Mouse (Mus musculus): ENCODE measurements at regions not wholly inside any gene's neighbourhood (a gene's known extent, or its start where the extent isn't known, plus 50 kb on each side); places are given as distances from the start of the nearest gene placed in this dataset.

DNA sequence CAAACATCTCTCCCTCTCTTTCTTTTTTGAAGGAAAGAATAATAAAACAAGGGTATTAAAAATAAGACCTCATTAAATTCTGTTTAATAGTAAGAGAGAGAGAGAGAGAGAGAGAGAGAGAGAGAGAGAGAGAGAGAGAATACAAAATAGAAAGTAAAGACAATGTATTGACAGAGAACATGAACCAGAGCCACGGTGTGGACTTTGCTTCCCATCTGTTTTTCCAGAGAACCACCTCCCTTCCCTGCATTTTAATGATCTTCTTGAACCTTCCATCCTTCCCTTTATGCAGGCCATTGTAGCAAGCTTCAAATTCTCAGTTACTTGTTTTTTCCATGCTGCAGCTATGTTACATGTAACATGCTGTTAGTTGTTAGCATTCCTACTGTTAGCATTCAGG is 284.3 kb upstream of the Marcks start:
- Histone ChIP-seq H3K27ac (no peak overlapping the region), H3K9ac (ENCODE audit: low read depth, low read length) (no peak overlapping the region), H3K27me3 (ENCODE audit: control insufficient read depth, insufficient read depth, low read length) (no peaks in the 10 kb centered on the region), H3K36me3 (ENCODE audit: control insufficient read depth, insufficient read depth, low read length) (no peaks in the 10 kb centered on the region), H3K79me2 (replicated peaks; ENCODE audit: control insufficient read depth, insufficient read depth, low read length) (no peaks in the 10 kb centered on the region), H3K4me3 (no peak overlapping the region), H3K4me1 (ENCODE audit: control insufficient read depth, insufficient read depth, low read length) (no peaks in the 10 kb centered on the region)
- TF ChIP-seq POLR2A (IDR thresholded peaks at IDR 0.05; ENCODE audit: insufficient read depth, low read depth, low read length), result no peak
- no peak for TF ChIP-seq CTCF (IDR thresholded peaks at IDR 0.05)
- no peak for TF ChIP-seq EP300 (IDR thresholded peaks at IDR 0.05; ENCODE audit: insufficient read depth, low read depth, low read length)
- intact Hi-C loops (cut with DNase I), result no loop called here
- no peak for DNase-seq
- 44% methylated on average over 1 of the region's 1 CpGs for WGBS

DNA sequence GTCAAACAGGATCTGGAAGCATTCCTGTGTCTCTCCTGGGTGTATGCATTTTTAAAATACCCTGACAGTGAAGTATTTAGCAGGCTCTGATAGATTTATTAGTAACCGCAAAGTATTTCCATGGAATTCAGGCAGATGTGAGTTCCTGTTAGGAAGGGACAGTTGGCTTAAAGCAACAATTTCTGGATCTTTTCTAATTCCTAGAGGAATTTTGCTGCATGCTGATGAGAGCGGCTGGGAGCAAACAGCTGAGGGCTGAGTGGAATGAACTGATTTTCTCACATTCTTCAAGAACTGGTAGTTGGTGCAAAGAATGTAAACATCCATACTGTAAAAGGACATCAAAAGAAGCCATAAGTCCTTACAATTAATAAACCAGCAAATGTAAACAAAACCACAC is 283.9 kb upstream of the Marcks start:
- intact Hi-C loops (cut with DNase I), result no loop called here

DNA sequence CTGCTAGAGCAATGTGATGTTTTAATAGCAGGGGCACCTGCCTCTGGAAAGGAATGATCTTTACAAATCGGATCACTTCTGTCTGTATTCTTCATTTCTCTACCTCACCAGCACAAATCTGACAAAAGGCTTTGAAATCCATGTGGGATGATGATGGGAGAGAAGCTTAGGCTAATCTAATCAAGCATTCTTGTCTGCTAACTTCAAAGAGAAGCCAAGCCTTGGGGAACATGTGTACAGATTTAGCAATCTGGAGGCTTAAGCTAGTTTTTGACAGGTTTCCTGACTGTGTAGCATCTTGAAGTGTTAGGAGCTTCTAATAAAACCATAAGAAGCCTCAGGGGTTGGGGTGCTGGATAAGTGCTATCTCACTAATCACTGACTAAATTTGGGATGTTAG is 277.6 kb upstream of the Marcks start:
- no peak overlapping the region for H3K4me3 ChIP-seq
- H3K4me1 ChIP-seq (ENCODE audit: control insufficient read depth, insufficient read depth, low read length), result no peaks in the 10 kb centered on the region
- no peaks in the 10 kb centered on the region for H3K27me3 ChIP-seq (ENCODE audit: control insufficient read depth, insufficient read depth, low read length)
- no peak for DNase-seq
- H3K9ac ChIP-seq (ENCODE audit: low read depth, low read length), result no peak overlapping the region
- 78% methylated on average over 1 of the region's 1 CpGs for WGBS
- H3K79me2 ChIP-seq (replicated peaks; ENCODE audit: control insufficient read depth, insufficient read depth, low read length), result no peaks in the 10 kb centered on the region
- H3K36me3 ChIP-seq (ENCODE audit: control insufficient read depth, insufficient read depth, low read length), result no peaks in the 10 kb centered on the region
- intact Hi-C loops (cut with DNase I), result no loop called here
- no peak for TF ChIP-seq CTCF (IDR thresholded peaks at IDR 0.05)
- TF ChIP-seq POLR2A (IDR thresholded peaks at IDR 0.05; ENCODE audit: insufficient read depth, low read depth, low read length), result no peak
- TF ChIP-seq EP300 (IDR thresholded peaks at IDR 0.05; ENCODE audit: insufficient read depth, low read depth, low read length), result no peak
- H3K27ac ChIP-seq, result no peak overlapping the region

More for the DNA sequence above, 283.9 kb upstream of the Marcks start:
- Histone ChIP-seq H3K4me3 (no peak overlapping the region), H3K27me3 (ENCODE audit: control insufficient read depth, insufficient read depth, low read length) (no peaks in the 10 kb centered on the region), H3K4me1 (ENCODE audit: control insufficient read depth, insufficient read depth, low read length) (no peaks in the 10 kb centered on the region), H3K27ac (no peak overlapping the region), H3K79me2 (replicated peaks; ENCODE audit: control insufficient read depth, insufficient read depth, low read length) (no peaks in the 10 kb centered on the region), H3K9ac (ENCODE audit: low read depth, low read length) (no peak overlapping the region), H3K36me3 (ENCODE audit: control insufficient read depth, insufficient read depth, low read length) (no peaks in the 10 kb centered on the region)
- 52% methylated on average over 2 of the region's 2 CpGs for WGBS
- no peak for DNase-seq
- no peak for TF ChIP-seq EP300 (IDR thresholded peaks at IDR 0.05; ENCODE audit: insufficient read depth, low read depth, low read length)
- TF ChIP-seq CTCF (IDR thresholded peaks at IDR 0.05), result no peak
- TF ChIP-seq POLR2A (IDR thresholded peaks at IDR 0.05; ENCODE audit: insufficient read depth, low read depth, low read length), result no peak

DNA sequence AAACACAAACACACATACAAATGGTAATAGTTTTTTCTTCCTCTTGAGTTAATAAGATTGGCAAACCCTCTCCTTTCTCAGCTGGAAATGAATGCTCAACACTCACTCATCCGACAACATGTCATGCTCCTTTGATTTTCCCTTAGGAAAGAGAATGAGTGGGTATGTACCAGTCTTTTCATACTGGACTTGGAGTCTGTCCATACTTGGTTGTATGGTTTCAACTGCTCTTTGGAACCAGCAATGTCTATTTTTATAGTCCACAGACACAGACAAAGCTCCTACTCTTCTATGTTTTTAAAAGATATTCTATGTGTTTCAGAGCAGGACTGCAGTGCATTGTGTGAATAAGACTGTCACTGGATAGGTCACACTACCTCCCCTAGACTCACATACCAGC is 273.7 kb upstream of the Marcks start:
- WGBS, result 92% methylated on average over 1 of the region's 1 CpGs

DNA sequence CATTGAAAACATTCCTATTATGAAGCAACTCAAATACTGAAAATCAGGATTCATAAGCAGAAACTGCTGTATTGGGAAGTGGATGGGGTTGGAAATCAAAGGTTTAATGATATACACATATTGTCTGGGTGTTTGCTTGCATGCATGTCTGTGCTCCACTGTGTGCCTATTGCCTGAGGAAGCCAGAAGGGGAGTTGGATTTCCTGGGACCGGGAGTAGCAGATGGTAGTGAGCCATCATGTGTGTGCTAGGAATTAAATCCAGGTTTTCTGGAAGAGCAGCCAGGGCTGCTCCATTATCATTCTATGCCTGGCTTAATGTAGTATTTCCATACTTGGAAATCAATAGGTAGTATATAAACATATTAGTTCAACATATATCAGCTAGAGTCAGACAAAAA is 271.0 kb upstream of the Marcks start:
- H3K36me3 ChIP-seq (ENCODE audit: control insufficient read depth, insufficient read depth, low read length), result no peaks in the 10 kb centered on the region
- H3K9ac ChIP-seq (ENCODE audit: low read depth, low read length), result no peak overlapping the region
- intact Hi-C loops (cut with DNase I), result no loop called here
- no peaks in the 10 kb centered on the region for H3K27me3 ChIP-seq (ENCODE audit: control insufficient read depth, insufficient read depth, low read length)
- no peak overlapping the region for H3K27ac ChIP-seq
- 44% methylated on average over 1 of the region's 1 CpGs for WGBS
- no peaks in the 10 kb centered on the region for H3K4me1 ChIP-seq (ENCODE audit: control insufficient read depth, insufficient read depth, low read length)
- no peak for DNase-seq
- H3K4me3 ChIP-seq, result no peak overlapping the region
- no peaks in the 10 kb centered on the region for H3K79me2 ChIP-seq (replicated peaks; ENCODE audit: control insufficient read depth, insufficient read depth, low read length)
- TF ChIP-seq POLR2A (IDR thresholded peaks at IDR 0.05; ENCODE audit: insufficient read depth, low read depth, low read length), result no peak
- no peak for TF ChIP-seq EP300 (IDR thresholded peaks at IDR 0.05; ENCODE audit: insufficient read depth, low read depth, low read length)
- TF ChIP-seq CTCF (IDR thresholded peaks at IDR 0.05), result no peak

More for the DNA sequence above, 273.7 kb upstream of the Marcks start:
- no peak overlapping the region for H3K9ac ChIP-seq (ENCODE audit: low read depth, low read length)
- no peaks in the 10 kb centered on the region for H3K79me2 ChIP-seq (replicated peaks; ENCODE audit: control insufficient read depth, insufficient read depth, low read length)
- H3K36me3 ChIP-seq (ENCODE audit: control insufficient read depth, insufficient read depth, low read length), result no peaks in the 10 kb centered on the region
- no peak overlapping the region for H3K4me3 ChIP-seq
- intact Hi-C loops (cut with DNase I), result no loop called here
- no peak overlapping the region for H3K27ac ChIP-seq
- no peak for TF ChIP-seq POLR2A (IDR thresholded peaks at IDR 0.05; ENCODE audit: insufficient read depth, low read depth, low read length)
- TF ChIP-seq EP300 (IDR thresholded peaks at IDR 0.05; ENCODE audit: insufficient read depth, low read depth, low read length), result no peak
- TF ChIP-seq CTCF (IDR thresholded peaks at IDR 0.05), result no peak
- H3K27me3 ChIP-seq (ENCODE audit: control insufficient read depth, insufficient read depth, low read length), result no peaks in the 10 kb centered on the region
- DNase-seq, result no peak
- H3K4me1 ChIP-seq (ENCODE audit: control insufficient read depth, insufficient read depth, low read length), result no peaks in the 10 kb centered on the region

DNA sequence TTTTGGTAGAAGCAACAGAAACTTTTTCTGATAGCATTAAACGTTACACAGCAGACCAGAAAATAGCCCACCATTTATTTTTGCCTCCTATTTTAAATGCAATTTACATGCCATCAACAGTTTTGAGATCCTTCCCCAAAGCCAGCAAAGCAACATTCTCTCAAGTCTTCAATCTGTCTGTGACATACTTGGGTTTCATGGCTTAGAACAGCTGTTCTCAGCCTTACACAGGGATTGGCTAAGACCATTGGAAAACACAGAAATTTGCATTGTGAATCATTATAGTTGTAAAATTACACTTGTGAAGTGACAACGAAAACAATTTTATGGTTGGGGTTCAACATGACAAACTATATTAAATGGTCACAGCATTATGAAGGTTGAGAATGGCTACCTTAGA is 268.8 kb upstream of the Marcks start:
- WGBS, result 95% methylated on average over 2 of the region's 2 CpGs
- Histone ChIP-seq H3K27me3 (ENCODE audit: control insufficient read depth, insufficient read depth, low read length) (no peaks in the 10 kb centered on the region), H3K79me2 (replicated peaks; ENCODE audit: control insufficient read depth, insufficient read depth, low read length) (no peaks in the 10 kb centered on the region), H3K36me3 (ENCODE audit: control insufficient read depth, insufficient read depth, low read length) (no peaks in the 10 kb centered on the region), H3K9ac (ENCODE audit: low read depth, low read length) (no peak overlapping the region), H3K27ac (no peak overlapping the region), H3K4me3 (no peak overlapping the region), H3K4me1 (ENCODE audit: control insufficient read depth, insufficient read depth, low read length) (no peaks in the 10 kb centered on the region)
- intact Hi-C loops (cut with DNase I), result no loop called here
- TF ChIP-seq CTCF (IDR thresholded peaks at IDR 0.05) (no peak), POLR2A (IDR thresholded peaks at IDR 0.05; ENCODE audit: insufficient read depth, low read depth, low read length) (no peak), EP300 (IDR thresholded peaks at IDR 0.05; ENCODE audit: insufficient read depth, low read depth, low read length) (no peak)
- no peak for DNase-seq
